ENCODE assay signal across 23 mouse cellular contexts in the genomic region with DNA sequence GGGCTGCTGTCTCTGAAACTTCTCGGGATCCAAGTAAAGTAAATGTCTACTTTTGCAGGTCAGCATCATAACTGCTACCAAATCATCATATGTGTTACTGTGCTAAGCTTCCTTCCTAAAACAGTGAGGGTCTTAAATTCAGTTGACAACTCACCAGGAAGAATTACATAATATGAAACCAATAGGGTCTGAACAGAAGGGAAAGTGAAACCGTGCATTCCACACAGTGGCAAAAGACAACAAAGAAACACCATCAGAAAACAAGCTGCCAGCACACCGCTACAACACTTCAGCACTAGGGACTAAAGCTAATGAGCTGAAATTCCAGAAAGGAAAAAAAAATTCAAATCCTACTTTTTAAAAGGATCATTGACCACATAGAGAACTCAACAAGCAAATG. TPM values are rescaled to one million over a fixed set of nuclear protein-coding genes. Genes with fewer than 3 reads are reported as not detected.
A peak's percentile ranks its signal among the peaks of the same experiment; 100 is the strongest.
DNase-seq lines count a peak whose midpoint lies in the region; ATAC-seq and TF ChIP-seq lines count a peak whose summit lies in the region.
"Had no signal": no experiment of that assay in that cellular context is flagged by ENCODE, and none has a peak within 500 bp of the region (broad histone marks: within the 10 kb centered on the region; RNA-seq: fewer than 3 reads in every experiment).

No protein-coding gene starts in this region.

- TF ChIP-seq RAD21 in CH12.LX (IDR thresholded peaks at IDR 0.05; ENCODE audit: low read depth, low read length) = no peak

- no peak for TF ChIP-seq CTCF in CH12.LX (conservative IDR thresholded peaks at IDR 0.05 in 1 of 2, IDR thresholded peaks at IDR 0.05 in 1 of 2; ENCODE audit: low read depth in 2 of 2, low read length in 2 of 2)

- no peak for TF ChIP-seq EP300 in CH12.LX (IDR thresholded peaks at IDR 0.05; ENCODE audit: low read length)

- dilution Hi-C loops in CH12.LX (cut with MboI; ENCODE audit: extremely low pct_ligation_motif_present, extremely low pct_unique_long_range_greater_than_20kb, low sequenced_read_pairs) = no loop called here

- no peak overlapping the region; the same call in 1 of the 2 replicates for H3K9ac ChIP-seq in CH12.LX (ENCODE audit: insufficient read depth, low read depth)
- H3K9ac ChIP-seq: embryonic facial prominence, embryonic 13.5 days; embryonic facial prominence, embryonic 15.5 days; forebrain, embryonic 12.5 days had no signal

- H3K79me2 ChIP-seq in CH12.LX (replicated peaks; ENCODE audit: control insufficient read depth, extremely low read depth, insufficient read depth, poor library complexity, severe bottlenecking) (no peaks in the 10 kb centered on the region), myocyte (ENCODE audit: control insufficient read depth, insufficient read depth) (no peaks in the 10 kb centered on the region)

- TF ChIP-seq POLR2A in CH12.LX (IDR thresholded peaks at IDR 0.05; ENCODE audit: low read depth, low read length) = no peak
- TF ChIP-seq POLR2A in myocyte (IDR thresholded peaks at IDR 0.05; ENCODE audit: insufficient read length, low read depth) = no peak

- H3K36me3 ChIP-seq in CH12.LX (replicated peaks in 1 of 2; ENCODE audit: control insufficient read depth in 1 of 2, insufficient read depth in 1 of 2, low read length in 1 of 2) (no peaks in the 10 kb centered on the region), myocyte (ENCODE audit: control insufficient read depth, insufficient read depth) (no peaks in the 10 kb centered on the region)
- H3K36me3 ChIP-seq: embryonic facial prominence, embryonic 13.5 days; embryonic facial prominence, embryonic 15.5 days; forebrain, embryonic 10.5 days; forebrain, embryonic 12.5 days had no signal

- no peak for DNase-seq in CH12.LX (ENCODE audit: extremely low read depth)
- no peak for DNase-seq in lung, postnatal 4 days
- DNase-seq in frontal cortex, postnatal 36 days (ENCODE audit: low spot score in 2 of 2) = no peak
- DNase-seq: adrenal gland, adult 2 months; adrenal gland, postnatal 10 days; adrenal gland, postnatal 25 days; B cell, adult 2 months; cerebellum, adult 11-12 months; cerebellum, adult 2 months; cerebellum, adult 9-10 months; cerebellum, postnatal 10 days; cerebellum, postnatal 25 days; embryo, embryonic 11 days had no signal

- H3K4me3 ChIP-seq in CH12.LX (replicated peaks in 1 of 3; ENCODE audit: low read depth in 2 of 3, low read length in 2 of 3, poor library complexity in 1 of 3) (no peak overlapping the region), myocyte (no peak overlapping the region)
- H3K4me3 ChIP-seq: embryonic facial prominence, embryonic 13.5 days; embryonic facial prominence, embryonic 15.5 days; erythroblast, embryonic 14.5 days; forebrain, embryonic 10.5 days; forebrain, embryonic 12.5 days had no signal

- H3K27ac ChIP-seq in CH12.LX (ENCODE audit: insufficient read depth, low read depth) = no peak overlapping the region
- H3K27ac ChIP-seq: embryonic facial prominence, embryonic 13.5 days; embryonic facial prominence, embryonic 15.5 days; forebrain, embryonic 10.5 days; forebrain, embryonic 12.5 days had no signal

- H3K27me3 ChIP-seq in CH12.LX (replicated peaks) = no peaks in the 10 kb centered on the region
- peaks cover 5% of the 10 kb centered on the region for H3K27me3 ChIP-seq in myocyte (ENCODE audit: control insufficient read depth, insufficient read depth, insufficient read length)
- H3K27me3 ChIP-seq: embryonic facial prominence, embryonic 13.5 days; embryonic facial prominence, embryonic 15.5 days; forebrain, embryonic 12.5 days had no signal

- peak; percentile 82 for ATAC-seq in granulocyte monocyte progenitor cell, adult 5-6 weeks (replicated peaks; ENCODE audit: poor library complexity, severe bottlenecking)
- ATAC-seq: CD4-positive, CD25-positive, alpha-beta regulatory T cell, adult 4 months; forebrain, embryonic 14.5 days; forebrain, embryonic 16.5 days had no signal

- peaks cover 0 to 6% of the 10 kb centered on the region in 2 experiments; a peak in 1 of 4 replicates for H3K4me1 ChIP-seq in CH12.LX (ENCODE audit: control insufficient read depth in 1 of 2, insufficient read depth in 2 of 2)
- H3K4me1 ChIP-seq: embryonic facial prominence, embryonic 15.5 days; forebrain, embryonic 10.5 days; forebrain, embryonic 12.5 days had no signal

- H3K4me2 ChIP-seq in CH12.LX (ENCODE audit: insufficient read depth, low read depth, poor library complexity, severe bottlenecking) = peak overlapping the region; percentile 78; the same call in 1 of the 2 replicates
- H3K4me2 ChIP-seq in myocyte (ENCODE audit: low read depth) = peak overlapping the region; percentile 8
- H3K4me2 ChIP-seq: embryonic facial prominence, embryonic 13.5 days; embryonic facial prominence, embryonic 15.5 days; forebrain, embryonic 12.5 days had no signal

- no peak overlapping the region for H3ac ChIP-seq in myocyte (ENCODE audit: control insufficient read depth, insufficient read length)

- in situ Hi-C loops in CH12.LX (cut with MboI; ENCODE audit: low pct_ligation_motif_present, low pct_unique_long_range_greater_than_20kb, low sequenced_read_pairs) = no loop called here

- no peaks in the 10 kb centered on the region for H3K9me3 ChIP-seq in CH12.LX (replicated peaks; ENCODE audit: low read length)
- H3K9me3 ChIP-seq: embryonic facial prominence, embryonic 13.5 days; embryonic facial prominence, embryonic 15.5 days; forebrain, embryonic 10.5 days; forebrain, embryonic 12.5 days had no signal

TF ChIP-seq in CH12.LX, 34 proteins besides CTCF, POLR2A, EP300 and RAD21:
- TF ChIP-seq ZC3H11A (IDR thresholded peaks at IDR 0.05; ENCODE audit: low read depth, low read length) (no peak), JUND (conservative IDR thresholded peaks at IDR 0.05; ENCODE audit: low read depth, low read length) (no peak), MXI1 (IDR thresholded peaks at IDR 0.05; ENCODE audit: low read depth, low read length) (no peak), NELFE (IDR thresholded peaks at IDR 0.05; ENCODE audit: low read depth, low read length) (no peak)

TF ChIP-seq in myocyte, 11 proteins besides CTCF, POLR2A, EP300 and RAD21:
- TF ChIP-seq MAX (IDR thresholded peaks at IDR 0.05; ENCODE audit: low read depth) (no peak), USF1 (IDR thresholded peaks at IDR 0.05; ENCODE audit: low read depth) (no peak), POLR2AphosphoS2 (IDR thresholded peaks at IDR 0.05; ENCODE audit: insufficient read length, low read depth) (no peak), REST (IDR thresholded peaks at IDR 0.05; ENCODE audit: insufficient read depth, insufficient read length) (no peak), E2F4 (IDR thresholded peaks at IDR 0.05; ENCODE audit: insufficient read depth) (no peak), MYOD1 (IDR thresholded peaks at IDR 0.05; ENCODE audit: control insufficient read depth in 1 of 3, insufficient read length in 2 of 3, low read depth in 2 of 3) (no peak)

RNA-seq across cellular contexts. Expression of a gene that starts 17.9 kb away (rescaled TPM):
- total RNA-seq in CH12.LX (2012; rRNA removed) (21.1 and 21.2 TPM in 2 replicates), CH12.LX (2014; rRNA removed) (51.7 and 61.1 TPM in 2 replicates)
- polyA plus RNA-seq in CH12.LX (2012; ENCODE audit: insufficient read length, low read depth) (32.9 and 37.1 TPM in 2 replicates), myocyte (2012; fragmentation: generic; extraction: Trizol) (6.3 TPM)
- 21.6 and 38.0 TPM in 2 replicates for total RNA-seq in granulocyte monocyte progenitor cell, adult 5-6 weeks (2014; fragmentation: Nextera tagmentation)
- 52.6 and 53.5 TPM in 2 replicates for total RNA-seq in granulocyte monocyte progenitor cell, adult 5-6 weeks (2017)
